8 mouse cellular contexts compared by ENCODE assay signal in the genomic region with DNA sequence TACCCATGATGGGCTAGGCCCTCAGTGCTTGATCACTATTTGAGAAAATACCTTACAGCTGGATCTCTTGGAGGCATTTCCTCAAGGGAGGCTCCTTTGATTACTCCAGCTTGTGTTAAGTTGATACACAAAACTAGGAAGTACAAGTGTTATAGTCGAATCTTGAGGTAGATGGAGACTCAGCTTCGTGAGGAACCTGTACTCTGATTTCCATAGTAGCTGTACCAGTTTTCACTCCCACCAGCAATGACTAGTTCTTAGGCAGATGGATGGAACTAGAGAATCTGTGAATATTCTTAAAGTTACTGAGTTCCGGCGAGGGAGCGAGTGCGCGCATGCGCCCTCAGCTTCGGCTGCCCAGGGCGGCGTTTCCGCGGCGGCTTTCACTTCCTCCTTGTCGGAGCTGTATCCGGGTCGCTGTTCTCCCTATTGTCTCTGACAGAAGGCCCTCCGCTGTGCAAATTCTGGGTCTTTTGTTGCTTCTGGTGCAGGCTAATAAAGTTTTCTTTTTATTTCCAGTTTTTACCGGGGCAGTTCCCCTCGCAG. TPM values are rescaled to one million over a fixed set of nuclear protein-coding genes. Genes with fewer than 3 reads are reported as not detected.
DNase-seq lines count a peak whose midpoint lies in the region; ATAC-seq and TF ChIP-seq lines count a peak whose summit lies in the region.

No protein-coding gene starts in this region.

- H3K27ac ChIP-seq in forebrain, embryonic 14.5 days (ENCODE audit: low read depth, low read length) = peak overlapping the region; percentile 98

- peak; percentile 91 for DNase-seq in ES-CJ7 (ENCODE audit: low read depth, low spot score)
- peak; percentile 96 for DNase-seq in forebrain, embryonic 14.5 days (ENCODE audit: low spot score)
- DNase-seq in heart, postnatal 25 days (ENCODE audit: low spot score) = peak; percentile 75
- peak; percentile 81 to 92 for DNase-seq in layer of hippocampus, adult 18-20 months (ENCODE audit: low spot score in 2 of 2)
- DNase-seq in lung, adult 2 months = peak; percentile 68
- peak; percentile 77 for DNase-seq in ovary, adult 18-20 months (ENCODE audit: low spot score)
- peak; percentile 93 for DNase-seq in thymus, postnatal 0 days (ENCODE audit: low spot score)

- TF ChIP-seq CTCF in lung, adult 2 months (IDR thresholded peaks at IDR 0.05; ENCODE audit: insufficient read depth, low read length) = no peak

- intact Hi-C loops in heart, postnatal 25 days (cut with DNase I) = loop anchor here (2.0 kb wide), 1 partner anchor 17 kb away; no protein-coding TSS in a partner anchor

- ATAC-seq in cerebellum, adult (ENCODE audit: insufficient number of reproducible peaks, low FRiP score, low TSS enrichment) = peak; percentile 97
- ATAC-seq in forebrain, embryonic 14.5 days = peak; percentile 97

- H3K9ac ChIP-seq in forebrain, embryonic 14.5 days (ENCODE audit: low read length) = peak overlapping the region; percentile 99

- H3K4me3 ChIP-seq in forebrain, embryonic 14.5 days (ENCODE audit: low read depth, low read length) = peak overlapping the region; percentile 78
- H3K4me3 ChIP-seq in lung, adult 2 months (replicated peaks; ENCODE audit: extremely low read depth, low read depth, low read length) = peak overlapping the region; percentile 81

- H3K9me3 ChIP-seq in forebrain, embryonic 14.5 days (replicated peaks; ENCODE audit: control insufficient read depth, low read length) = no peaks in the 10 kb centered on the region

- no peaks in the 10 kb centered on the region for H3K27me3 ChIP-seq in forebrain, embryonic 14.5 days (replicated peaks; ENCODE audit: control insufficient read depth, insufficient read depth, low read length)

- under 1% methylated on average over 20 of the region's 20 CpGs for WGBS in forebrain, embryonic 14.5 days
- WGBS in lung, adult 2 months = under 1% methylated on average over 19 of the region's 20 CpGs

- peaks cover 13% of the 10 kb centered on the region for H3K4me1 ChIP-seq in forebrain, embryonic 14.5 days (ENCODE audit: control insufficient read depth, insufficient read depth, low read length)
- H3K4me1 ChIP-seq in lung, adult 2 months (ENCODE audit: control insufficient read depth, insufficient read depth, low read length) = peaks cover 8% of the 10 kb centered on the region

- TF ChIP-seq POLR2A in lung, adult 2 months (IDR thresholded peaks at IDR 0.05; ENCODE audit: borderline replicate concordance, extremely low read depth, low read depth, low read length) = peak; percentile 70; the same call in 1 of the 2 replicates

- peaks cover 16% of the 10 kb centered on the region for H3K36me3 ChIP-seq in forebrain, embryonic 14.5 days (ENCODE audit: control insufficient read depth, insufficient read depth, low read length)

- peak overlapping the region; percentile 66 for H3K4me2 ChIP-seq in forebrain, embryonic 14.5 days (ENCODE audit: low read length)

RNA-seq across cellular contexts. Expression of a gene that starts 18.0 kb away (rescaled TPM):
- 87.9 and 89.2 TPM in 2 replicates for polyA plus RNA-seq in forebrain, embryonic 14.5 days (2014; fragmentation: Nextera tagmentation; extraction: Ambion mirVana)
- 10 to 100 TPM; 46.4 to 48.2 TPM for total RNA-seq in heart, postnatal 25 days (2021)
- 10 to 100 TPM; 66.5 to 72.1 TPM for total RNA-seq in layer of hippocampus, adult 18-20 months (2021)
- 3.8 and 6.6 TPM in 2 replicates for polyA plus RNA-seq in lung, adult 2 months (2012; rRNA removed)
- polyA plus RNA-seq in thymus, postnatal 0 days (2015; fragmentation: Nextera tagmentation; extraction: Ambion mirVana) = 87.1 and 103 TPM in 2 replicates

RNA-seq across cellular contexts. Expression of a gene that starts 18.3 kb away (rescaled TPM):
- polyA plus RNA-seq in forebrain, embryonic 14.5 days (2014; fragmentation: Nextera tagmentation; extraction: Ambion mirVana) = 905 and 1,049 TPM in 2 replicates
- 1,000 to 10,000 TPM; 3,110 to 3,139 TPM for total RNA-seq in heart, postnatal 25 days (2021)
- total RNA-seq in layer of hippocampus, adult 18-20 months (2021) = 100 to 1,000 TPM; 680 to 729 TPM
- polyA plus RNA-seq in lung, adult 2 months (2012; rRNA removed) = 264 and 373 TPM in 2 replicates
- polyA plus RNA-seq in thymus, postnatal 0 days (2015; fragmentation: Nextera tagmentation; extraction: Ambion mirVana) = 982 and 1,035 TPM in 2 replicates

Comparison
In these comparisons a context has a peak if more than half of its experiments do, and no peak if none do; other contexts are left out.
1. Peak in every context shown above with its lines: DNase-seq, ATAC-seq, H3K4me3 ChIP-seq and H3K27ac ChIP-seq.
2. RNA of a gene that starts 18.0 kb away (polyA plus RNA-seq): 87.1 to 103 TPM in thymus, postnatal 0 days and 87.9 to 89.2 TPM in forebrain, embryonic 14.5 days; 3.8 to 6.6 TPM in lung, adult 2 months; every median in the first group is over 10 times any median in the second.